Mouse (Mus musculus) cerebellum, adult 2 months (tissue): ENCODE measurements at regions not wholly inside any gene's neighbourhood (a gene's known extent, or its start where the extent isn't known, plus 50 kb on each side); places are given as distances from the start of the nearest gene placed in this dataset.
"Not testable (repeated sequence)": the region's sequence is repeated elsewhere in the genome, so short reads cannot be mapped to it uniquely, and the experiment has no call there.

Experiments used
- DNase-seq, 2 experiments: peaks; one replicate each; pipeline ENCODE4 v3.0.0; 2021
- H3K27ac ChIP-seq: fragments of 200-500 bp; 2 replicates; pipeline ENCODE4 v1.5.1; 2012; ENCODE audit warnings: low read length, control low read depth, inconsistent platforms; ENCODE audit not compliant: insufficient read depth
- H3K27me3 ChIP-seq: fragments of 200-500 bp; 2 replicates; pipeline ENCODE4 v1.6.1; 2012; ENCODE audit warnings: inconsistent platforms, mild to moderate bottlenecking, low read length, moderate library complexity; ENCODE audit not compliant: control insufficient read depth, insufficient read depth
- H3K4me1 ChIP-seq: fragments of 200-500 bp; 2 replicates; pipeline ENCODE4 v1.6.1; 2011; ENCODE audit warnings: low read length; ENCODE audit not compliant: control insufficient read depth, insufficient read depth
- H3K4me3 ChIP-seq: fragments of 200-500 bp; replicated peaks from 2 replicates; pipeline ENCODE3; 2011; ENCODE audit warnings: mild to moderate bottlenecking, low read depth, low read length, control low read depth; ENCODE audit not compliant: insufficient read depth
- CTCF ChIP-seq: fragments of 200-500 bp; IDR thresholded peaks from 2 replicates; pipeline ENCODE4 v1.5.1; 2011; ENCODE audit warnings: low read depth, mild to moderate bottlenecking, control low read depth, low read length, moderate library complexity, borderline replicate concordance; ENCODE audit not compliant: insufficient read depth
- POLR2A ChIP-seq: fragments of 200-500 bp; IDR thresholded peaks from 2 replicates; pipeline ENCODE4 v1.6.1; 2011; ENCODE audit warnings: low read length, control low read depth, borderline replicate concordance; ENCODE audit not compliant: insufficient read depth
- WGBS: fragments of 180-500 bp; shearing (Covaris S2); methylation state at CpG from one replicate; pipeline ENCODE4 v1.1.7; 2018; 5-methylcytosine and 5-hydroxymethylcytosine counted together

GRCm38 (mm10) chr1:83970641-83971285 lies 393.2 kb downstream of the Pid1 start:
- TF ChIP-seq POLR2A = no peak
- no peak for TF ChIP-seq CTCF
- no peak for DNase-seq

DNA sequence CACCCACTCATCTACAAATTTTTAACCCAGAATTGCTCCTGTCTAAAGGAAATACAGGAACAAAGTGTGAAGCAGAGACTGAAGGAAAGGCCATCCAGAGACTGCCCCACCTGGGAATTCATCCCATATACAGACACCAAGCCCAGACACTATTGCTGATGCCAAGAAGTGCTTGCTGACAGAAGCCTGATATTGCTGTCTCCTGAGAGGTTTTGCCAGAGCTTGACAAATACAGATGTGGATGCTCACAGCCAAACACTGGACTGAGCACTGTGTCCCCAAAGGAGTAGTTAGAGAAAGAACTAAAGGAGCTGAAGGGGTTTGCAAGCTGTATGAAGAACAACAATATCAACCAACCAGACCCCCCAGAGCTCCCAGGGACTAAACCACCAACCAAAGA lies 399.3 kb downstream of the Pid1 start:
- not testable (repeated sequence) for DNase-seq, H3K4me1 ChIP-seq, H3K27me3 ChIP-seq, H3K27ac ChIP-seq, H3K4me3 ChIP-seq

More at GRCm38 (mm10) chr1:83970641-83971285, 393.2 kb downstream of the Pid1 start:
- H3K4me3 ChIP-seq = no peak overlapping the region
- H3K27me3 ChIP-seq = no peaks in the 10 kb centered on the region
- H3K27ac ChIP-seq = no peak overlapping the region
- 15% methylated on average over 8 of the region's 8 CpGs for WGBS
- H3K4me1 ChIP-seq = no peaks in the 10 kb centered on the region

GRCm38 (mm10) chr1:83961761-83962160 lies 402.2 kb downstream of the Pid1 start:
- no peaks in the 10 kb centered on the region for H3K27me3 ChIP-seq
- no peak overlapping the region for H3K27ac ChIP-seq
- DNase-seq = no peak
- H3K4me3 ChIP-seq = no peak overlapping the region
- no peaks in the 10 kb centered on the region for H3K4me1 ChIP-seq
- 71% methylated on average over 2 of the region's 2 CpGs for WGBS
- TF ChIP-seq POLR2A (no peak), CTCF (no peak)

GRCm38 (mm10) chr1:83959756-83960155 lies 404.2 kb downstream of the Pid1 start:
- TF ChIP-seq CTCF = no peak
- TF ChIP-seq POLR2A = no peak
- H3K27me3 ChIP-seq = no peaks in the 10 kb centered on the region

GRCm38 (mm10) chr1:83922900-83923299 lies 441.1 kb downstream of the Pid1 start:
- no peak for TF ChIP-seq CTCF
- no peak for TF ChIP-seq POLR2A
- no peak overlapping the region for H3K27ac ChIP-seq
- no peaks in the 10 kb centered on the region for H3K4me1 ChIP-seq
- H3K4me3 ChIP-seq = no peak overlapping the region
- no peaks in the 10 kb centered on the region for H3K27me3 ChIP-seq
- no peak for DNase-seq
- WGBS = 88% methylated on average over 2 of the region's 2 CpGs

More at GRCm38 (mm10) chr1:83959756-83960155, 404.2 kb downstream of the Pid1 start:
- WGBS = 73% methylated on average over 4 of the region's 4 CpGs
- Histone ChIP-seq H3K4me1 (no peaks in the 10 kb centered on the region), H3K27ac (no peak overlapping the region), H3K4me3 (no peak overlapping the region)
- DNase-seq = no peak

DNA sequence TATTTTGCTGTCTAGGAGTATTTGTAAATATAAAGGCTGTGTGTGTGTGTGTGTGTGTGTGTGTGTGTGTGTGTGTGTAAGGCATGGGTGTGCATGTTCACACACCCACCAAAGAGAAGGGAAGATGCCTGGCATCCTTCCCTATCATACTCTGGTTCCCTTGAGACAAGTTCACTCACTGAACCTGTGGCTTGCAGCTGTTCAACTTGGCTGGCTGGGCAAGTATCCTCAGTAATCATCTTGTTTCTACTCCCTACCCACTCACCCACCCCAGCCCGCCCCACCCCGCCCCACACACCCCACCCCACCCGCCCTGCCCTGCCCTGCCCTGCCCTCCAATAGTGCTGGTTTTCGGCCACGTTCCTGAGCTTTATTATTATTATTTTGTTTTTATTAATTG lies 448.5 kb downstream of the Pid1 start:
- no peaks in the 10 kb centered on the region for H3K27me3 ChIP-seq
- 75% methylated on average over 5 of the region's 5 CpGs for WGBS
- no peak for DNase-seq
- H3K4me3 ChIP-seq = no peak overlapping the region
- TF ChIP-seq POLR2A = no peak
- no peak for TF ChIP-seq CTCF
- no peaks in the 10 kb centered on the region for H3K4me1 ChIP-seq
- H3K27ac ChIP-seq = no peak overlapping the region

DNA sequence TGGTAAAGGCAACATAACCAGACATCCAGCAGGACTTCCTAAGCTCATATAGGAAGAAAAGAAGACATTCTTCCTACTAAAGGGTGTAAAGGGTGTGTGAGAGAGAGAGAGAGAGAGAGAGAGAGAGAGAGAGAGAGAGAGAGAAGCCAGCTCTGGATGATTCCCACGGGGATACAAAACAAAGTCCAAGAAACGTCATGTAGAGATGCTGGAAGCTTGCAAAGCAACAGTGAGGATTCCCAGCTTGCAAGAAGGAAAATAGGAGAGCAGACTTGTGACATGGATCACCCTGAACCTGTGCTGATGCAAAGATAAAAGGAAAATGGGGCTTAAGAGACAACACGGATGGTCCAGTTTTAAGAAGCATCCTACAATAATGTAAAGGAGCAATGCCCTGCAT lies 456.6 kb downstream of the Pid1 start:
- H3K4me3 ChIP-seq = no peak overlapping the region
- 41% methylated on average over 3 of the region's 3 CpGs for WGBS
- TF ChIP-seq CTCF = no peak
- TF ChIP-seq POLR2A = no peak
- DNase-seq = no peak
- no peaks in the 10 kb centered on the region for H3K4me1 ChIP-seq
- no peak overlapping the region for H3K27ac ChIP-seq
- H3K27me3 ChIP-seq = no peaks in the 10 kb centered on the region

DNA sequence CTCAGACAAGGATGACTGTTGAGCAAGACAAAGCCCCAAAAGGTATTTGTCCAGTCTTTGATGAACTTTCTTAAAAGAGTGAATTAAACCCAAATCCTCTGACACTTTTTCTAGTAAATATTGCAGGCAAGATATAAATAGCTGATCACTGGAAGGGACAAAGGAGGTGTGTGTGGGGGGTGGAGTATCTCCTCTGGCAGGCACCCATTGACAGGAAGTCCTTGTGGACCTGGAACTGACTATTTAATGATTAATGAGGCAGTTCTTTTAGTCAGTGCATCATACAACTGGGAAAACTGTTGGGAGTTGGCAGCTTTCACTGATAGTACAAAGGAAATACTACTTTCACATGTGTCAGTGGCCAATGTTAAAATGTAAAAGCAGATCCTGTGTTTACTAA lies 457.1 kb downstream of the Pid1 start:
- H3K27ac ChIP-seq = no peak overlapping the region
- no peak for TF ChIP-seq POLR2A
- TF ChIP-seq CTCF = no peak
- no peak overlapping the region for H3K4me3 ChIP-seq
- no peak for DNase-seq
- H3K4me1 ChIP-seq = no peaks in the 10 kb centered on the region
- no peaks in the 10 kb centered on the region for H3K27me3 ChIP-seq
